Mouse (Mus musculus): Measurements from ENCODE around the gene Psmd12.

The Psmd12 gene

DNA sequence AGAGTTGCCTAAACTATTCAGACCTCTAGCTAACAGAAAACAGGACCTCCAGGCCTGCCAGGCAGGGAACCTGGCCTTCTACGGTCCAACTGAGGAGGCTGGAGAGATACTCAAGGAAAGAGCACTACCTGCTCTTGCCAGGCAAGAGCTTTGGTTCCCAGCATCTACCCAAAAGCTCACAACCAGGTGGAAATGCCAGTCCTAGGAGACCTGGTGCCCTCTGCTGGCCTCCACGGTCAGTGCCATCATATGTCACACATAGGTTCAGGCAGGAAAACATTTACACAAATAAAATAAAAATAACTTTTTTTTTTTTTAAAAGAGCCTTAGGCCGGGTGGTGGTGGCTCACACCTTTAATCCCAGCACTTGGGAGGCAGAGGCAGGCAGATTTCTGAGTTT lies 16.8 kb upstream of the Psmd12 start:
- WGBS = 98% methylated on average over 3 of the region's 3 CpGs

DNA sequence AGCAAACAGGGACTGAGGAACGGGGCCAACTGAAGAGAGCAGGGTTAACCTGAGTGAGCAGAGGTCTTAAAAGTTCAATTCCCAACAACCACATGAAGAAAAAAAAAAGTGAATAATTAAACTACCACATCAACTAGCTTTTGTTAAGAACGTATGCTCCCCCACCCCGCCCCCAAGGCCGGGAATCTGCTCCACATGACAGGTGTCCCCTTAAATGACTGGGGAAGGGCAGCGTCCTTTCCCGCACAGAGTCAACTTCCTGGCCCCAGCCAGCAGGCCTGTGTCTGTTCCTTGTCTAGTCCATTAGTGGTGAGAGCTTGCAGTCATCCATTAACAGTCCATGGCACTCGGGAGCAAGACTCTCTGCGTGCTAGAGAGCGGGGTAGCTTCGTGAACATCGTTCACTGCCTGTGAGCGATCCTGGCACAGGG lies 16.0 kb upstream of the Psmd12 start:
- 84% methylated on average over 12 of the region's 12 CpGs for WGBS

DNA sequence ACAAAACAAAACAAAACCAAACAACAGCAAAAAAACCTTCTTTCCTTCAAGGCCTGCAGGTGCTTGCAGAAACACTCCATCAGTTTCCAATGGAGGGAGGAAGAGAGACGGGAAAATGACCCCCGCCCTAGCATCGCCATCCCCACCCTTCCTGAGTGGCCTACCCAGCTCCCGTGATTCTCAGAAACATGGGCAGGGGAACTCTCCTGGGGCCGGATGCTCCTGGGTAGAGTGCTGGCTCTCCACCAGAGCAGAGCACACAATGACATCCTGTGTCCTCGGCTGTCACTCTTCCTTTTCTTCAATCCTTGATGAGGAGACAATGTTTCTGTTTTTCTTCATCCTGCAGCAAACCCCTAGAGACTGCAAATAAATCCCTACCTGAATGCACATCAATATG lies 15.1 kb upstream of the Psmd12 start:
- 70% methylated on average over 6 of the region's 6 CpGs for WGBS

DNA sequence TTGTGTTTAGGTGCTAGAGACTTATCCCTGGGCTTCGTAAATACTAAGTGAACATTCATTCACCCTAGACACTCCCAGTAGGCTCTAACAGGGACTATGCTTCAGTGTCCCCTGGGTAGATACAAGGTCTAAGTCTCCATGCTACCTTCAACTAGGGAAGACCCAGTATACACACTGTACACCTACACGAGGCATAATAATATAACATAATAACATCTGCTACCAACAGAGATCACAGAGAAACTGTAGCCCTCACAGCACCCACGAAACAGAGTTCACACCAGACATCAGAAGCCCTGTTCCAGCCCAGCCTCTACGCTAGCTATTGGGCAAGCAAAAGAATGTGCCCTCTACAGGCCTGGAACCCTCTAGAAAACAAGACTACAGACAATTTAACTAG lies 14.2 kb upstream of the Psmd12 start:
- 87% methylated on average over 4 of the region's 4 CpGs for WGBS

DNA sequence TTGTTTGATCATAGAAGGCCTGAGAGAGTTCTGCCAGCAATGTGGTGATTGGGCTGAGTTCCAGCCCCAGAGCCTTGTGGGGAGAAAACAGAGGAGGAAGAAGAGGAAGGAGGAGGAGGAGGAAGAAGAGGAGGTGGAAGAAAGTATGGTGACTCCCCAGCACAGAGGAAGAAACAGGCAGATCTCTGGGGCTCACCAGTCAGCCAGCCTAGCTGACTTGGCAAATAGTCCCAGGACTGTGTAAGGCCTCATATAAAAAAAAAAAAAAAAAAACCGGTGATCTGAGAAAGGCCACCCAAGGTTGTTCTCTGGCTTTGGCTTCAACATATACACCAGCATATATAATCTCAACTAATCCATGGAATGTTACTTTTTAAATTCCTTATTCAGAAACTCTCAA lies 13.3 kb upstream of the Psmd12 start:
- 36% methylated on average over 1 of the region's 1 CpGs for WGBS

DNA sequence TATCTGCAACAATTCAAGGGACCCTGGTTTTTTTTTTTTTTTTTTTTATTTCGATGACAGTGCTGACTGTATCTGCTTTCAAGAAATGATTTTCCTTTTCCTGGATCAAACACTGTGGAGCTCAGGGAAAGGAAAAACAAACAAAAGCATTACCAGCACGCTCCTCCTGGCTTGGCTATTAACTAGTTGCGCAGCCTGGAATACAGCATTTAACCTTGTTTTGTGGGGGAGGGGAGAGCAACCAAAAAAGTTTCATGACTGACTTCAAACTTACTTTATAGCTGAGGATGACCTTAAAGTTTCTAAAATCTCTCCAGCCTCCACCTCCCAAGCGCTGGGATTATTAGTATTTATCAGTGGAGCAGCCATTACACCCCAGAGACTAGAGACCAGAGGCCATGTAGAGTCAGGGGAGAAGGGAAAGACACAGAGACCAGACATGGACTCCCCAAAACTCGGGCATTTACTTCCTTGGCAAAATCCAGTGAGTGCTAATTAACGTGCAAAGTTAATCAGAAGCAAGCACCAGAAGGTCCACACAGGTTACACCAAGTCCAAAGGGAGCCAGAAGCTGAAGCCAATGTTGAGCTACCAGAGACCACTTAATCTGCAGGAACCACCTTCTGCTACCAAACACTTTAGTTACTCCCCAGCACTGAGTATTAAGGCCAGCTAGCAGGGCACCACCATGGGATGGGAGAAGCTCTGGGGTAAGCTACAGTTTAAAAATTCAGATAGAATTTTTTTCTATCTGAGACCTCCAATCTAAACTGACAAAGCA lies 12.5 kb upstream of the Psmd12 start:
- WGBS = 69% methylated on average over 6 of the region's 6 CpGs

DNA sequence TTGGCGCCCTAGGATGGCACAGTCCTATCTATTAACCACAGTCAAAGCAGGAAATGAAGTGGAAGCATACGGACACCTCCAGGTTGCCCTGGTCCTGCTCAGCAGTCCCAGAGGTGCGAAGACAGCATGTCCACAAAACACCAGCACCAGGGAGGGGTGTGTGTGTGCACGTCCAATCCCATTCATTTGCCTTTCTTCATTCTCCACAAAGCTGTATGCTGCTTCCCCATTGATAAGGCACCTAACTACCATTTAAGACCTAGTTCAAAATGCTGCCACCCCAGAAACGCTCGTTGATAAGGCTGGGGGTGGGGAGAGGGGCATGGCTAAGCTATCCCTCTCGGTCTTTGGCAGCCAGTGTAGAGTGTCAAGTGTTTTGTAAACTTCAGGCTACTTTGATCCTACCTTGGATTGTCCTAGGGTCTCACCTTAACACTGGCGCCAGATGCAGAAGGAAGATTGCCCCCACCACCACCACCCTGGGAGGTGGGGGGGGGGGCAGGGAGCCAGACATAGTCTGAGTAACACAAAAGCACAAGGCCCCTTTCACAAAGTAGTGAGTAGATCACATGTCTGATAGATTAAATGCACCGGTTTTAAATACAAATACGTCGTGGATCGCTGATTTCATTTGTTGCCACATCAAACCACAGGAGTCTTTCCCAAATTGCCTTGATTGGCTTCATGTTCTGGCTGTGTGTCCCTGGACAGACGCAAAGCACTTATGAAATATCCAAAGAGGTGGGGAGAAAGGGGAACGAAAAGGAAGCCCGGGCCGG lies 10.8 kb upstream of the Psmd12 start:
- WGBS = 19% methylated on average over 16 of the region's 16 CpGs

DNA sequence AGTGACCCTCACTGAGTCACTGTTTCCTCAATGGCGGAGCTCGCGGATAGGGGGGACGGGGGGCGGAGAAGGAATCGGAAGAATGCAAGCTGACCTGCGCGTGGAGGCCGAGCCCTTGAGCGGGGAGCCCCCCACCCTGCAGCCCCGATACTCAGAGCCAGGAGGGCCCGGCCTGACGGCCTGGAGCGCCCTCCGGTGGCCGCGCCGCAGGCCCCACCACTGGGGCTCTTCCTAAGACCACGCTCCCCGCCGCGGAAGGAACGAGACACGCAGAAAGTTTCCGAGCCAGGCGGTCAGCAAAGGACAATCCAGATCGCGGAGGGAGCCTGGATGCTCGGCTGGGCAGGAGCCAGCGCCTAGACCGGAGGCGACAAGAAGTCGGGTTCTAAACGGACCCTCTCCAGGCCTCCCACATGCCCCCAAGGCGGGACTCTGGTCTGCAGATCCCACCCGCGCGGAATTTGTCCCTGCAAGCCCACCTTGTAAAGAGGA lies 10.2 kb upstream of the Psmd12 start:
- WGBS = under 1% methylated on average over 38 of the region's 38 CpGs

DNA sequence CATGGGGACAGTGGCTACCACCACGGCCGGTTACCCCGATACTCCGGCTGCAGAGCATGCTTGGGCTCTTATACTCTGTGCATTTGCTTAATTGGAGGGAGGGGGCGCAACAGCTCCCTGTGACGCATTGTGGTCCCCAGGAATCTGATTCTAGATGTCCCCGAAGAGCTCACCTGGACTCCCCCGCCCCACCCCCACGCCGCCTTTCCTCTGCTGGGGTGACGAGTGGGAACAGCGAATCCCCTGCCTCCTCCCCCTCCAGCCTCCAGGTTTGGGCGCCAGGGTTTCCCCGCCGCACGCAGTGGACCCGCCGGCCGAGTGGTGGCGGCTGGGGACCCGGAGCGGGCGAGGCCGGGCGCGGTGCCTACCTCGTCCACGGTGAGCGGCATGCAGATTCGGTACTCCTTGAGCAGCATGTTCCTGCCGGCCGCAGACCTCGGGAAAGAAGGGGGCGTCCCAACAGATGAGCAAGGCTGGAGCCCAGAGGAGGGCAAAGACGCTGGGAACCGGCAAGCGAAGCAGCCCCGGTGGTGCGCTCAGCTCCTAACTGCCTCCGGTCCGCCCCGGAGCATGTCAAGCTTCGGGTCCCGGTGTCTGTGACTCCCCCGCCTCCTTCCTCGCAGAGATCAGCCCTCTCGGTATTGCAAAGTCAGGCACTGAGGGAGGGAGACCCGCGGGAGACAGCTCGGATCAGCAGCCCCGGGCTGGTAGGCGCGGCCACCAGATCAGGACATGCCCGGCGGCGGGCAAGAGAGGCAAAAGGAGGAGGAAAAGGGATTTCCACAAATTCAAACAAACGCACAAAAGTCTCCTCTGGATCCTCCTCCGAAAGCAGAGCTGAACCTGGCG lies 9.5 kb upstream of the Psmd12 start:
- WGBS = under 1% methylated on average over 59 of the region's 59 CpGs

DNA sequence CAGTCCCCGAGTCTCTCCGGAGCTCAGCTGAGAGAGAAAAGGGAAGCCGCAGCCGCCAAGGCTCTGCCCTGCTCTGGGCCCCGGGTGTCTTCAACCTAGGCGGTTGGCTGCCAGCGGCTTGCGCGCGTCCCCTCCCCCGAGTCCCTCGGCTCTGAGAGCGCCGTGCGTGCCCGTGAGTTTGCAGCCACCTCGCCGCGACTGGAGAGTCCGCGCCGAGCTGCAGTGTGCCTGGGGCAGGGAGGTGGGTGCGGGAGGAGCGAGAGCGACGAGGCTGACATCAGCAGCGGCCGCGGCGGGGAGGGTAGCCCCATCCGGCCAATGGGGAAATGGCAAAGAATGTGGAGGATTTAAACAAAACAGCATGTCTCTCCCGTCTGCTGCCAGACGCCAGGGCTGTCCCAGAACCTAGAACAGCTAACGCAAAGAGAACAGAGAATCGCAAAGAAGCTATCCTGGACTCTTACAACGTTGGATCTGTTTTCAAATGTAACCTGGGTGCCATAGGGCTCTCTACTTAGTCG lies 8.7 kb upstream of the Psmd12 start, which contains the start of gene Pitpnc1:
Pitpnc1 (minus strand) TSS at position 179 of the 521 bp plus-strand sequence.
- WGBS = under 1% methylated on average over 37 of the region's 37 CpGs

DNA sequence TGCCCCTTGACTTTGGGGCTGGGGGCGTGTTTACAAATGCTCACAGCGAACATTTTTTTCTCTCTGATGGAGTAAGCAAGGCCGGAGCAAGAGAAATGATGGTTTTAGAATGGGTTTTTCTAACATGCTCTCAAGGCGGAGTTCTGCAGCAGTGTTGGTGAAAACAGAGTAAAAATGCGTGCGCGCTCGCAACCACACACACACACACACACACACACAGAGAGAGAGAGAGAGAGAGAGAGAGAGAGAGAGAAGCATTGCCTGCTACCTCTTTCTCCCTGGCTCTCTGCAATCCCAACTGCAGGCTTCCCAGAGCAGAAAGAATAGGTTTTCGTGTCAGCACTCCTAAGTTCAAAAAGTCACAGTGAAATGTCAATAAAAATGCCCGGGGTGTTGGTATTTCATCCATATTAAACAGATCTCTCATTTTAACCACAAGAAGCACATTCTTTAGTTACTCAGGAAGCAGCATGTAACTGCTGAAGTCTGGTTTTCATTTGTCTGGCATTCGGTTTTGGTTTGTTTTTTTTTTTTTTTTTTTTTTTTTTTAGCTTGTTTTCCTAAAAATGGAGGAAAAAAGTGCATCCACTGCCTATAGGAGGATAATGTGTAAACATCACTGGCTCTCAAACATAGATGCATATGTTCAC lies 8.1 kb upstream of the Psmd12 start:
- 8% methylated on average over 11 of the region's 11 CpGs for WGBS

DNA sequence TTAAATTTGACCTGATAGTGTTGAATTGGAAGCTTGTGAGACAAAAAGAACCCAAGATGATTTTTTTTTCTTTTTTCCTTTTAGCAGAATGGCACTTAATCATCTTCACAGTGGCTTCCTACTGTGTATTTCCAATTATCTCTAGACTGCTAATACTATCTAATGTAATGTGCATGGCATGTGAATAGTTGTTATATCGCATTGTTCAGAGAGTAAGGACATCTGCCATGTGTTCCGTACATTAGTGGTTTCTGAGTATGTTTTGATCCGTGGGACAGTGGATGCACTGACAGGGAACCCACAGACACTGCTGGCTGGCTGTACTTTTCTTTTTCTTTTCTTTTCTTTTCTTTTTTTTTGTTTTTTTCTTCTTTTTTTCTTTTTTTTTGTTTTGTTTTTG lies 7.0 kb upstream of the Psmd12 start:
- 91% methylated on average over 3 of the region's 3 CpGs for WGBS

DNA sequence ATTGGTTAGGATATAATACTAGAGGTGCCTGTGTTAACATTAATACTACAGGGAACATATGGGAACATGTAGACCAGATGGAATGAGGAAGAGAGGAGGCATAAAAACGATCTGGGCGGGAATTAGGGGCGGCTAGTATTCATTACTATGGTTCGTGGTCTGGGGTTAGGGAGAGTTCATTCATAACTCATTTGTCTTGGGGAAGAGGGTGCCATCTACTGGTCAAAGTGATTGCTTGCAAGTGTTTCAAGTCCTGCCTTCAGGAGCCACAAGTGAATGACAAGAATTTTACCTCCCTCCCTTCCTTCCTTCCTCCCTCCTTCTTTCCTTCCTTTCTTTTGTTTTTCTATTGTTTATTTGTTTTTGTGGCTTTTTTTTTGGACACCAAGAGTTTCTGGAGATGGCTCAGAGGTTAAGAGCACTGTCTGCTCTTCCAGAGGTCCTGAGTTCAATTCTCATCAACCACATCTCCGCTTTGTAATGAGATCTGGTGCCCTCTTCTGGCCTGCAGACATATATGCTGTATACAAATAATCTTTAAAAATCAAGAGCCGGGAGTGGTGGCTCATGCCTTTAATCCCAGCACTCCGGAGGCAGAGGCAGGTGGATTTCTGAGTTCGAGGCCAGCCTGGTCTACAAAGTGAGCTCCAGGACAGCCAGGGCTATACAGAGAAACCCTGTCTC lies 6.0 kb upstream of the Psmd12 start:
- WGBS = 21% methylated on average over 8 of the region's 8 CpGs

DNA sequence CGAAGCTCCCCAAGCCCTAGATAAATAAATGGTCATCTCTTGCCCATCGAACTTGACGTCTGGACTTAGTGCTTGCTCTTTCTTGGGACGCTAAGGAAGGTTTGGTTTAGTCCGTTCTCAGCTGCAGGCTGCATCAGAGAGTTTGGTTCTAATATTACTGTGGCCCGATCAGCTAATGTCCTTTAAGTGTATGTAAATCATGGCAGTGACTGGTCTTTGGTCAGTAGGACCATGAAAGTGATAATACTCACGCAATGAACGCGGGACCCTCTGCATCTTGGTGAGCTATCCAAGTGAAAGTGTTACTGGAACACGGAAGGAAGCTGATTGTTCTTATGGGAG lies 549 bp downstream of the Psmd12 start:
- WGBS = 1% methylated on average over 10 of the region's 10 CpGs

DNA sequence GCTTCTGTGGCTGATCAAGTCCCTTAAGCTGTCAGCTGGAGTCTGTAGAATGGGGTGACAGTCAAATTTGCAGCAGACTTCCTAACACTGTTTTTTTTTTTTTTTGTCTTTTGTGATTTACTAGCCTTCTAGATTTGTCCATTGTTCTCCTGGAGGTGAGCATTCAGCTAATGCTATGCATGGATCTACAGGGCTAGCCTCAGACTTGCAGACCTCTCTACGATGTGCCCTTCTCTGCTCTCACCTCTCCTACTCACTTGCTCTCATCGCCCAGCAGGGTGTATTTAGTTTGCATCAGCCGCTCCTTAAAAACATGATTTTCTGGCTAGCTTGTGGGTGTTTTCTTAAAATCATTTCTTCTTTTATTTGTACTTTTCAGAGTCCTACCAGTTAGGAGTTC lies 5.1 kb downstream of the Psmd12 start:
- WGBS = 89% methylated on average over 3 of the region's 3 CpGs

DNA sequence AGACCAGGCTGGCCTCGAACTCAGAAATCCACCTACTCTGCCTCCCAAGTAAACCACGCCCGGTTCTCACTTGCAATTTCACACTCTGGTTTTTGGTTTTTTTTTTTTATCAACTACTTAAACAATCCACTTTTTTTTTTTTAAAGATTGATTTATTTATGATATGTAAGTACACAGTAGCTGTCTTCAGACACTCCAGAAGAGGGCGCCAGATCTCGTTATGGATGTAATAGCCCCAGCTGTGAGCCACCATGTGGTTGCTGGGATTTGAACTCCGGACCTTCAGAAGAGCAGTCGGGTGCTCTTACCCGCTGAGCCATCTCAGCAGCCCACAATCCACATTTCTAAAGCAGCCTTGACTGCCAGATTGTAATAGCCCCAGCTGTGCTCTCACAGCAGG lies 23.5 kb downstream of the Psmd12 start:
- 83% methylated on average over 8 of the region's 8 CpGs for WGBS

DNA sequence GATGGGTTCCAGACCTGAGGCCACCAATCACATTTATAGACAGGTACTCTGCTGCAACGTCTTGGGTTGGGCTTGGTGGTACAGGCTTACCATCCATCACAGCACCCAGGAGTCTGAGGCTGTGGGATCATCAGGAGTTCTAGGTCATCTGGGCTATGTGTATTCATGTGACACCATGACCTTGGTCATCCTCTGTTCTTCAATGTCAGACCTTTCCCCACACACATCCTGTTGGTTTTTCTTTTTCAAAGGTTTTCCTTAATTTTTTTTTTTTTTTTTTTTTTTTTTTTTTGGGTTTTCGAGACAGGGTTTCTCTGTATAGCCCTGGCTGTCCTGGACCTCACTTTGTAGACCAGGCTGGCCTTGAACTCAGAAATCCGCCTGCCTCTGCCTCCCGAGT lies 25.1 kb downstream of the Psmd12 start:
- WGBS = 98% methylated on average over 3 of the region's 4 CpGs

DNA sequence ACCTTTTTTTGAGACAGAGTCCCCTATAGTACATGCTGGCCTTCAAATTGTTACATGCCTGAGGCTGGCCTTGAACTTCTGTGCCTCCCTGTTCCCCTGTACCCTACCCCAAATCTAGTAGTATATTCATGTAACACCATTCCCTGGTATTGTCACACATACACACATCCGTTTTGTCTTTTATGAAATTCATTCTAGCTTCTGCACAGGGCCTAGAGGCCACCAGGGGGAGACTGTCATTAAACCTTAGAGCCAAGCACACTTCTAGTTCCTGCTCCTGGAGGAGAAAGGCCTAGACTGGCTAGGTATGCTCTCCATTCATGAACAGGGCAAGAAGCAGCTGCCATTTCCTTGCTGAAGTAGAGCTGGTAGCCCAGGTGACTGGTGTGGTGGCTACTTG lies 27.0 kb downstream of the Psmd12 start:
- 52% methylated on average over 1 of the region's 1 CpGs for WGBS

DNA sequence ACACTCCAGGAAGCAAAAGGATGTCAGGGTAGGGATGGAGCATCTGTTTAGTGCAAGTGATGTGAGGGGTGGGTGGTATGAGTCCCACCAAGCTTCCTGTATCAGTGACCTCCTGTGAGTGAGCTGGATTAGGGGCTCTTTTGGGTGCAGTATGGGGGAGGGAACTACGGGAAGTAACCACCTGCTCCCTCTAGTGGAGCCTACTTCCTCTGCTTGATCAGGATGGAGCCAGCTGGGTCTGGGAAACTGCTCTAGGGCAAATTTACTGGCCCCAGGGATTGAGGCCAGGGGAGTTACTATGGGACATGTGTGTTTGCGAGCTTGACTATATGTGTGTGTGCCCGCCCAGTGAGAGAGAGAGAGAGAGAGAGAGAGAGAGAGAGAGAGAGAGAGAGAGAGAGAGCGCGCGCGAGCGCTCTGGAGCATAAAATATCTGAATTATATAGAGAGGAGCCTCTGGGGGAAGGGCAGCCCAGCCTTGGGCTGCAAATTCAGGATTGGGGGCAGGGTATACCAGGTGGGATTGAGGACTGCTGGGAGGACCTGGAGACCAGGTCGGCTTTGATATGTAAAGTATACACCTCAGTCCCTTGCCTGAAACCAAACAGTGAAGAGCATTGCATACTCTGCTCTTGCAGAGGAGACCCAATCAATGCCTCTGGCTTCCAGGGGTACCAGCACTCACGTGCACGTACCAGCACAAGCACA lies 30.5 kb downstream of the Psmd12 start:
- WGBS = 21% methylated on average over 11 of the region's 11 CpGs

Data from cerebral cortex, adult 2 months (tissue).